Mouse (Mus musculus) bone marrow, adult 2 months (tissue): ENCODE results near the gene Cacna1c.

Experiments
- CTCF ChIP-seq: fragments of 200-500 bp; IDR thresholded peaks from 2 replicates; pipeline ENCODE4 v1.5.1; 2011; ENCODE audit warnings: low read length, control low read depth; ENCODE audit not compliant: control insufficient read depth, insufficient read depth
- POLR2A ChIP-seq: fragments of 200-500 bp; IDR thresholded peaks from 2 replicates; pipeline ENCODE4 v1.6.1; 2011; ENCODE audit warnings: low read depth, mild to moderate bottlenecking, control low read depth, low read length, borderline replicate concordance; ENCODE audit not compliant: control insufficient read depth

DNA sequence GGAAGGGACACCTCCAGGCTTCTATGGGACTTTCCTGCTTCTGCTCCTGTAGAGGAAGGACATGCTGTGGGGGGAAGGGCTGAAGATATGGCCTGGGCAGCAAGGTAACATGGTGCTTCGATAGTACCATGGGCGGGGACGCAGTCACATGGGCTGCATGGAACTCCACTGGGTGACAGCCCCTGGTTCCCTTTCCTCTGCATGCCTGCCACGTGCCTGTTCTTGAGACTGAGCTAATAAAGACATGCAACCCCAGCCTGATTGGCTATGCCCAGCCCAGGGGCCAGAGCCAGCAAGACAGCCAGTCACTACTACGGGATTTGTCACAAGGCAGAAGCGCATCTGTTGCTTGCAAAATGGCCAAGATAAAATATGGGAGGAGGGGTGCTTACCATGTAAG is 459.1 kb downstream of the Cacna1c start:
- TF ChIP-seq POLR2A, result no peak
- no peak for TF ChIP-seq CTCF
